Mouse (Mus musculus) liver (tissue): Measurements from ENCODE around the gene Crybb1.
A peak's percentile ranks its signal among the peaks of the same experiment; 100 is the strongest.

Source experiments
- DNase-seq: peaks from one replicate; pipeline ENCODE4 v3.0.0-alpha.2; 2020; ENCODE audit warnings: mixed read lengths

Gene Crybb1

DNA sequence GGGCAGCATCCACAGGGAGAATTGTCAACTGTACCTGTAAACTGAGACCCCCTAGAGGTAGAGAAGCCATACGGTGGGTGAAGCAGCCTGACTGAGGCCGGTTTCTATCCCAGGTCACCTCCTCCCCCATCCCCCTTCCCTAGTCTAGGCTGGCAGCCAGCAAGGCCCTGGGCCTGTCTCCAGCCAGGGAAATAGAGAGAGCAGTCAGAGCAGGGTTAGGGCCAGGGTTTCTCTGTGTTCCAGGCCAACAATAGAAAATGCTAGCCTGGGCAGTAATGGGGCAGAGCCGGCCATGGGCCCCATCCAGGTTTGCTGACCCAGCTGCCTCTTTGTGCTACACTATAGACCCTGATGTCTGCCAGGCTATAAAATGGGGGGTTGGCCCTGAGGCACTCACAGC is at the start of gene Crybb1:
Gene Crybb1 (plus strand): TSS at position 390 of the 400 bp plus-strand sequence.
- DNase-seq = no peak

DNA sequence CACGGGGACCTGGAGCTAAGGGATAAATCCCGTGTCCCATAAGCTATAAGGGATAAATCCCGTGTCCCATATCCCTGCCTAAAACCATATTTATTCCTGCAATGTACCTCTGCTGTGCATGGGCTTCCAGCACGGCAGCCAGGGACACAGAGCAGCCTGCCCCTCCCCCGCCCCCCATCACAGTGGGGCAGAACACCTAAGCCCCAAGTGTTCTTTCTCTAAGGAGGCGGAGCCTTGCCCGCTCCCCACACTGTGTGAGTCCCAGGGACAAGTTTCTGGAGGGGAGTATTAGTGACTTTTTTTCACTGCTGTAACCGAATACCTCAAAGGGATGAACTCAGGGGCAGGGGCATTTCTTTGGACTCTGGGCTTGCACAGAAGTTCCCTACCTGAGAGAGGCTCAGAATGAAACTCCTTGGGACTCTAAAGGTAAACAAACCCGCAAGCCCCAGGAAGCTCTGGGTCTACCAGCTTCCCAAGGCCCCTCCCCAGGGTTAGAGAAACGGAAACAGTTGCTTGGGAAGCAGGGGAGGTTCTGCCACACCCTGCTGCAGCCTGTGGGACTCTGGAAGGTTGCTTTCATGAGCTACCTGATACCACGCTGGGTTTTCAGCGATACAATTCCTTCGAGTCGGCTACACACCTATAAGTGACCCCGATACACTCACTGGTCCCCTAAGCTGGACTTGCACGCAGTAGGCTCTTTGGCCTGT is 48.9 kb upstream of the Crybb1 start:
- no peak for DNase-seq

DNA sequence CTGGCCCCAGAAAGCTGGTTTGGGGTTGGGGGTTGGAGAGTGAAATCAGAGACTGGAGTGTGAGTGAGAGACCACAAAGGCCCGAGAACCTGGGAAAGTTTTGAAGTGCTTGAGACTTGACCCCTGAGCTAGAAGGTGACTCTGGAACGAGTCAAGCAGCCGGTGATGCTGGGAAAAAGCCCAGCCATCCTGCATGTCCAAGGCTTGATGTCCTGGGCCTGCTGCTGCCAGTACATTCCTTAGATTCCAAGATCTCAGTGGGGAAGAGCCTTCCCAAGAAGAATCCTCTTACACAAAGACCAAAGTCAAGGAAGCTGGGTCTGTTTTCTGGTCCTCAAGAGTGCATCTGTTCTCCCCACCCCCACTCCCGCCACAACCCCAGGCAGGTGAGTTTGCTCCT is 47.3 kb upstream of the Crybb1 start:
- DNase-seq = no peak

DNA sequence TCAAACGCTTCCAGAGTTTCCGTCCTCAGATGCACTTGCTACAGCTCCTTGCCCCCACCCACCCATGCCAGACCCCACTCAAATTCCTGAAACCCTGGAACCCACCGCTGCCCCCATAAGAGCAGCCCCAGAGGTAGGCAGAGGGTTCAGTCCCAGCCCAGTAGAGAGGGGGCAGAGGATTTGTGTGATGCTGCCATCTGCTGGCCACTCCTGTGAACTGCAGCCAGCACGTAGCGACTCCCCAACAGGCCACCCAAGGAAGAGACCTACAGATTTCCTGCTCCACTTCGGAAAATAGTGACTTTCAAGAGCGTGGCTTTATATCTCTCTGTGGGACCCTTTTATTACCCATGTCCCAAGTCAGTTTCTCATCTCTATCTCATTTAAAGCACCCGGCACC is 45.5 kb upstream of the Crybb1 start:
- peak; percentile 56 for DNase-seq

DNA sequence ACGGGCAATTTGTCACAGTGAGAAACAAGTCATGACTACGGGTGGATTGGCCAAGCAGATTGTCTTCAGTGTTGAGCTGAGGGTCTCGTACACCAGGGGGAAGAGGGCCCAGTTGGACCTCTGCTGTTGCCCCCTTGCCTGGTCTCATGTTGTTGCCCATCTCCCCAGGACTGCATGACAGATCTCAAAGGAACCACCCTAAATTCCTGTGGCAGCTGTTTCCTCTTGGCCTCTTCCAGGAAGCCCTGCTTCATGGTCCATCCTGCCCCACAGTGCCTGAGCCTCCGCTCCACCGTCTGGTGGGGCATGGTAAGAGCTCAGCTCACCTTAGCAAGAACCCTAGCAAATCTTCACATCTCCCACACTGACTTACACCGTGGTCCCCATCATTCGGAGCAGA is 43.7 kb upstream of the Crybb1 start:
- no peak for DNase-seq

DNA sequence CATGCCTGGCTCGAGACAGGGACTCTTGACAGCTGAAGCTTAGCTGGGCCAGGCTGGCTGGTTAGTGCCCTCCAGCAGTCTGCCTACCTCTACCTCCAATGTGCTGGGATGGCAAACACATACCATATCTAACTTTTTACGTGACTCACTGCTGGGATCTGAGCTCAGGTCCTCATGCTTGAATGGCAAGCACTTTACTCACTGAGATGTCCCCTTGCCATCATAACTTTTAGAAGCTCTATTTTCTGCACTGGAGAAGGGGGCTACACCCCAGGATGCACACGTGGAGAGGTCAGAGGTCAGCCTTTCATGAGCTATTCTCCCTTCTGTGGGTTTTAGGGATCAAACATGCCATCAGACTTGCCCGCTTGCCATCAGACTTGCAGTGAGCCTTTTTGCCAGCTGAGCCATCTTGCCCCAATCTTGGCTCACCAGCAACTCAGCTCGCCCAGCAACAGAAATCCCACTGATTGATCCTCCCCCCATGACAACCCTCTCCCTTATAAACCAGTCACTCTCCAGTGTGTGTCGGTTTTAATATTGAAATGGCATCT is 42.8 kb upstream of the Crybb1 start:
- no peak for DNase-seq

DNA sequence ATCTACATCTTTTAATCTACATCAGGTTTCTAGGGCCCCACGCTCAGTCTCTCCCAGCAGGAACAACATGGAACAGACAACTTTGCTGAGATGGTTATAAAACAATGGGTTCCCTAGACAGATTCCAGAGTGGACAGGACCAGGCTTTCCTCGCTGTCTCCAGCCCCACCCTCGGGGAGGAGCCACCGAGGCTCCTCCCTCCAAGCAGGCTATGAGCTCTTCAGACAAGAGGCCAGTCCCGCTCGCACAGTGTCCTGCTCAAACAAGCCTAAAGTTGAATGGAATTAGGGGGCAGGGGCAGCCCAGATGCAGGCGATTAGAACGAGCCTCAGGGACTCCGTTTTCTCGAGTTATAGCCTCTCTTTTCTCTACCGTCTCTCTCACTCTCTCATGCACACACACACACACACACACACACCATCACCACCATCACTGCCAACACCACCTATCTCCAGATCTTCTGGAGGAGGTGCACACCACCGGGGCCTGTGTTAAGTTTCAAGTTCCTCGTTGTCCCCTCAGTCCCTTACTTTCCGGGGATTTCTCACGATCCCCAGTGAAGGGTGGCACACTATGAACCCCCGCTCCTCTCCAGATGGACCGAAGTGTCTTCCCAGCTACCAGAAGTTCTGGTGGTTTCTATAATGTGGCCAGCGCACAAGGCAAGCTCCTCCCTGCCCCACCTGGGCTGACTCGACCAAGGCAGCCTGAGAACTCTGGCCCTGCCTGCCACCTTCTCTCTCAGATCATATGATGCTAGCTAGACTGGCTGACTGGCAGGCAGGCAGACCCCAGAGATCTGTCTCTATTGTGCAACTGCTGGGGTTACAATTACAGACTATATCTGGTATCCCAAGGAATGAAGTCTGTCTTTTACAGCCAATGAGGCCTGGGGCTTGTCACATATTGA is 42.0 kb upstream of the Crybb1 start:
- DNase-seq = no peak

DNA sequence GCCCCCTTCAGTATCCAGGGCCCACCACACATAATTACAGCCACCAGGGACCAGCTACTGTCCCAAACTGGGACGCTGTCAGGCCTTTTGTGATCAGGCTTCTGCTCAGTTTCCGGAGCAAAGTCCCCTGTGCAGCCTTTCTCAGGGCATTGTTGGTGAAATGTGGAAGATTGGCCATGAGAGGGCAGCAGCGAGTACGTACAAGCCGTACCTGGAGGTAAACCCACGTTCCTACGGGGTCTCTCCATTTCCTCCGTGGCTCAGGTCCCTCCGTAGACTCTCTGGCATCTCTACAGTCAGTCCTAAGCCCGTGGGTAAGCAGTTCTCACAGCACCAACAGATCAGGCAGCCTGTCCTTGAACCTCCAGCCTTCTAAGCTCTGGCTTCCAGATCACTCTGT is 41.2 kb upstream of the Crybb1 start:
- peak; percentile 67 for DNase-seq

DNA sequence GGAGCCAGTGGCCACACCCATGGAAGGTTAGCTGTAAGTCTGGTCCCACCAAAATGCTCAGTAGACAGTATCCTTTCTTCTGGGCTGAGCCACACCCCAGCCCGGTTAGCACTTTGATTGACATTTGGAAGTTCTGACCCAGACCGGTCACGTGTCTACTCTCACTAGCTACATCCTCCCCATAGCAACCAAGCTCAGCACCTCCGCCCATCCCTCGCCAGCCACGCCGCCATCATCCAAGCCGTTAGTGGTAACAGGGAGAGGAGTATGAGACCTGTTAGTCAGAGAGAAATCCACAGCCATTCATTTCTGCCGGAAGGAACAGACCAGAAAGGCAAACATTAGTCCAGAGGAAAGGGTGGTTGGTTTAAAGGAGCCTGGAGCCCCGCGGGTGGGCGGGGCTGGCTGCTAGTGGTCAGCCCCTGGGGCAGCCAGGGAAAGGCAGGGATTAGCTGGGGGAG is 40.3 kb upstream of the Crybb1 start:
- no peak for DNase-seq

DNA sequence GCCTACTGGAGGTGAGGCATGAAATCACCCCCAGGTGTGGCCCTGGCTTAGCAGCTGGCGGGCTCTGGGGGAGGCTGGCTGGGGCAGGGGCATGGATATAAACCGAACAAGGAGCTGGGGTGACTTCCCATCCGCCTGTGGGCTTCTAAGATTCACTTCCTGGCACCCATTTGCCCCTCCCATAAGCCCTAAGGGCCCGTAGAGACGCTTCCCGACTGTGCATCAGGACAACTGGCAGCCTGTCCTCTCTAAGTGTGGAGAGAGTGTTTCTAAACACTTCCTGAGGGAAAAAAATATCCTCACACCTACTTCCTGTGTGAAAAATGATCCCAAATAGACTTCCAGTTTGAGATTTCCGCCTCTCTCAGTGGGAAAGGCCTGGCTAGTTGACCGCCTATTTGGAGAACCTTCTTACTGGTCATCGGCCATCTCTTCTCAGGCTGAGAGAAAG is 39.8 kb upstream of the Crybb1 start:
- no peak for DNase-seq

DNA sequence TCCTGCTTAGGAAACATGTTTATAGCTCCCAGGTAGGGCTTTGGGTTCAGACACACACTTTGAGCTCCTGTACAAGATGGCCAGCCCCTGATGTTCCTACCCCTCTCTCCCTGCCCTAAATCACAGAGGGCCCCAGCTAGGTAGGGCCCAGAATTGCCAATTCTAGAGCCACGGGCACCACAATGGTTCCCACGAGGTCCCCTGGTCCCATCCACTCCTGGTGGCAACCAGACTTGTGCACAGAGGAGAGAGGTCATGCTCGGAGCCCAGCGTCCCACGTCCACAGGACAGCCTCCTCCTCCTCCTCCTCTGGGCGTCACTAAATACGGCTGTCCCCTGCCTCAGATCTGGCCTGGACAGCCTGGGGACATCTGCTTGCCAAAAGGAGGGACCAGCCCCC is 39.3 kb upstream of the Crybb1 start:
- DNase-seq = no peak

DNA sequence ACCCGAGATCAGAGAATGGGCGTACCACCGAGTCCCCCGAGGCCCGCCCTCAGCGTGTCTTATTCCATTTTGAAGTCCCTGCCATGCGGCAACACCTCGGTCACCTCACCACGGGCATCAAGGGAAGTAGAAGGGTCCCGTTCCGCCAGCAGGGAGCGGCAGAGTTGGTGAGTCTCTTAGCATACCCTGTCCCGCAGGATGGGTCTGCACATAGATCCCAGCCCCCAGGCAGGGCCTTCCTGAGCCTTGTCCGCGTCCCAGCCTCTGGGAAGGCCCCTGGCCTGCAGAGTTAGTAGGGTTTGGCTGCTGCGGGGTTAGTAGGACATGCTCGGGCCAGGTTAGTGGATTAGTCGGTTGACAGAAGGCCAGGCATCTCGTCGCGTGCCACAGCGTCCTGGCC is 38.6 kb upstream of the Crybb1 start:
- DNase-seq = no peak

DNA sequence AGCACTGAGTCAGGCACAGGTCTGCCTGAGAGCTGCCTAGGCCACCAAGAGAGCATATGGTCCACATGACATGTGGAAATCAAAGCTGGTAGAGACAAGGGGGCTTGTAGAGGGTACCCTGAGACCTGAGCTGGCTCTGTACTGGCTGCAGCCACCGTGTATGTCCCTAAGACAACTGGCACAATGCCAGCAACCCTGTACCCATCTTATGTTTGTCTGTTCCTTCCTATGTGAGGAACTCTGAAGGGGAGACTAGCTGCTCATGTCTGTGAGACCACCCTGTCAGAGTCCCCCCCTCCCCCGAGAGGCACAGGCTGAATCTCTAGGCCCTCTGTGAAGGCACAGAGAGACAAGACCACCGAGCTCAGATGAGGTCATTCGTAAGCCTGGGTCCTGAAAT is 36.9 kb upstream of the Crybb1 start:
- no peak for DNase-seq

DNA sequence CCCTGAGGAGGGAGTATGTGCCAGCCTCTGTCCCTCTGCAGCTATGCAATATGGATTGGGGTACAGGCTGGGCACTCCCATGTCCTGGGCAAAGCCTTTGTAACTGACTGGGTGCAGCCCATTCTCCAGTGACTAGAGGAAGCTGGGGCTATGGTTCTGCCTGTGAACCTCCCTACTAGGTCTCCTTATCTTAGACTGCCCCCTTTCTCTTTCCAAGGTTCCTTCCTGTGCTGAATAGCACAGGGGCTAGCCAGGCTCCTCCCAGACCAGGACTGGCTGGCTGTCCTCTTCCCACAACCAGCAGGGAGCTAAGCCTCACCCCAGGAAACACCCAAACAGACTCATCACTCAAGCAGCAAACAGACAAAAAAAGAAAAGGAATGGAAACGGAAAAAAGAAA is 36.2 kb upstream of the Crybb1 start:
- DNase-seq = no peak

DNA sequence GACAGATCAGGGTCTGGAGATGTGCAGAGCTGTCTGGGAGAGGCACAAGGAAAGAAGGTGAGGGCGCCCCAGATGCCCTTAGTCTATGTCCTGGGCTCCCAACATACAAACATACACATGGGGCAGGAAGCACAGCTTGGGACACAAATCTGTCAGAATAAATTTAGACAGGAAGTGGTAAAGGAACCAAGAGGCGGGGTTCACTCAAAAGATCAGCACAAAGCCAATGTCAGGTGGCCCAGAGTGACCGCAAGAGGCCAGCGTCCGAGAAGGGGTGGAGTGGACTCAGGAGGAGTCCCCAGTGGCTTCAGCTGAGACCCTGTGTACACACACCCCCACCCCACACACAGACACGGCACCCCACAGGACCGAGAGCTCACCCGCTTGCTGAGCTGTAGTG is 35.4 kb upstream of the Crybb1 start:
- no peak for DNase-seq

DNA sequence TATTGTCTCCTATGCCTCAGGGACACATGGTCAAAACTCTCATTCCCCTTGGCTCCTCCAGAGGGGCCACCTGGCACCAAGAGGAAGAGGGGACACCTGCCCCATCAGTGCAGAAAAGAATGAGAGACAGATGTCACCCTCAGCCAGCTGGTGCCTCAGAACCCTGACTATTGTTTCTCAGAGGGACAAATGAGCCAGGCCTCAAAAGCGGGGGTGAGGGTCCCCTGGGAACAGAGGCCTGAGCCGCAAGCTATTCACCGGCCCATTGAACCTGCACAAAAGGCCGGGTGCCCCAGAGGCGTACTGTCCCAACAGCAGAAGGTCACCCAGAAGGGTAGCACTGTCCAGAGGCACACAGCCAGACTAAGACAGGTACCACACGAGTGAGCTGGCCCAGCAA is 30.0 kb upstream of the Crybb1 start:
- no peak for DNase-seq

DNA sequence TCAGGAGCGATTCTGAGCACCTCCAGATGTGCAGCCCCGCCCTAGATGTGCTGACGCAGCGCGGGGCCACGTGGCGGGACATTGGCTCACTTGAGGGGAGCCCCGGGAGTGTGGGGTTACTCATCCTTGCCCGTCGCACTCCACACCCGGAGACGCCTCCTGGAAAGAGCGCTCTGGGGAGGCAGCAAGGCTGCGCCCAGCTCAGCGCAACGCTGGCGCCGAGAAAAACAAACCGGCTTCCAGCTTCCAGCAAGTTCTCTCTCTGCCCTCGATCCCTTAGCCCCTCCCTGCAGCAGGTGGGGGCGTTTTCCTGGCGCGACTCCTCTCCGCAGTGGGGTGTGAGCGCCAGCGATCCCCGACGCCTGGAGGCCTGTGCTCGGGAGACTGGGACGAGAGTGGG is 28.3 kb upstream of the Crybb1 start:
- DNase-seq = no peak

DNA sequence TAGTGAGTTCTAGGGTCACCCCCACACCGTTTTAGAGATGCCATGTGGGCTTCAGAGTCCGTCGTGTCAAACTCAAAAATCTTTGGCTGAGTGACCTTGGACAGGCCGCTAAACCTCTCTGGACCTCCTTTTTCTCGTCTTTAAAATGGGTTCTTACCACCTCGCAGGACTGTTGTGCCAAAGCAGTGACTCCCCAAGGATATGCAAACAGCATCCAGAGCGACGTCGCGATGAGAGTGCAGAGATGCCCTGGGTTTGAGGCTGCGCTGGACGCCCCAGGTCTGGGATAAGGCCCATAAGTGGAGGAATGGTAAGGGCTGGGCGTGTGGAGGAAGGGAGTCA is 27.7 kb upstream of the Crybb1 start:
- DNase-seq = no peak

DNA sequence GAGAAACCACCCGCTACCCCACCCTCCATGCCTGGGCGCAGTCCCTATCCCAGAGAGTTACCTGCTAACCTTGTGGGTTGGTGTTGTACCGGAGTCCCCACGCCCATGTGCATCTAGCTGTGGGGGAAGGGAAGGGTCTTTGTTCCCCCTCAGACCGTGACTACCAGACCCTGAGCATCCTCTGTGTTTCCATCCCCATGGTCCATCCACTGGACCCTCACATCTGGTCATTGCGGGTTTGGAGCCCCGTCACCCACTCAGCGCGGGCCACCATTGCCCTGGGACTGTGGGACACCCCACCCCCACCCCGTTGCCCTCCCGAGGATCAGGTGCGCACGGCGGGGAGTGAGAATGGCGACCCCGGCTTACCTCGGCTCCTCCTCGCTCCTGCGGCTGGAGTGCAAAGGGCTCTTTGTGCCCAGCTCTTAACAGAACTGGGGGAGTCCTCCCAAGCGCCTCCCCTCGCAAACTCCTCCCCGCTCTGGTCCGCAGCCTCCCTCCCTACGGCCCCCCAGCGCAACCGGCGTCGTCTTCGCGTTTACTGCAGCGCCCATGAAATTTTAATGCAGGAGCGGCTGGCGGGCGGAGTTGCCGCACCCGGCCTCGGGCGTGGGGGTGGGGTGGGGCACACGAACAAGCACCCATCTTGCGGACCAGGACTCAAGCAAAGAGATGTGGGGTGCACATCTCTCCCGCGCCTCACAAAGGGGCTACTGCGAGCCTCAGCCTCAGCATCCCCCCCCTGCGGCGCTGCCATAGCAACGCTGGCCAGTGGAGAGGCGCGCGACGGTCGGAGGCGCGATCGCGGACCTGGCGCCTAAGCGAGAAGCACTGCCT is 27.2 kb upstream of the Crybb1 start:
- DNase-seq = no peak

DNA sequence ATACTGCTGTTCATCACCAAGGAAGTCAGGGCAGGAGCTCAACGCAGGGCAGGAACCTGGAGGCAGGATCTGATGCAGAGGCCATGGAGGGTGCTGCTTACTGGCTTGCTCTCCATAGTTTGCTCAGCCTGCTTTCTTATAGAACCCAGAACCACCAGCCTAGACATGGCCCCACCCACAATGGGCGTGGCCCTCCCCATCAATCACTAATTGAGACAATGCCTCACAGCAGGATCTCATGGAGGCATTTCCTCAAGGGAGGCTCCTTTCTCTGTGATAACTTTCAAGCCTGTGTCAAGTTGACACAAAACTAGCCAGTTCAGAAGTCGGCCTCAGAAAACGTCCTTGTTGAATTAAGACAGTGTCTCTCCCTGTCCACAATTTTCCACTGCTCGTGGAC is 19.8 kb upstream of the Crybb1 start:
- no peak for DNase-seq

DNA sequence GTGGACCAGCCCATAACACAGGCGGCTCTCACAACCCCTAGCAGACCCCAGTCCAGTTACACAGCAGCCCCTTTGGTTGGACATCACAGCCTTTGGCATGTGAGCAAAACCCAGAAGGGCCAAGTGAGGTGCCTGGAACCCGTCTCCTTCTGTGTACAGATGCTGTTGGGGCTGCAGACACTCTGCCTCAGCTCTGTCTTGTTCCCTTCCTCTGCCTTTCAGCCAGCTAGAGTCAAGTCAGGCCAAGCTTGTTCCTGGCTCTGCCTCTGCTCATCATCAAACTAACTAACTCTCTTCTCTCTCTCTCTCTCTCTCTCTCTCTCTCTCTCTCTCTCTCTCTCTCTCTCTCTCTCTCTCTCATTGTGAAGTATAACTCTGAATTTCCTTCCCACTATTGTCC is 19.0 kb upstream of the Crybb1 start:
- DNase-seq = no peak

DNA sequence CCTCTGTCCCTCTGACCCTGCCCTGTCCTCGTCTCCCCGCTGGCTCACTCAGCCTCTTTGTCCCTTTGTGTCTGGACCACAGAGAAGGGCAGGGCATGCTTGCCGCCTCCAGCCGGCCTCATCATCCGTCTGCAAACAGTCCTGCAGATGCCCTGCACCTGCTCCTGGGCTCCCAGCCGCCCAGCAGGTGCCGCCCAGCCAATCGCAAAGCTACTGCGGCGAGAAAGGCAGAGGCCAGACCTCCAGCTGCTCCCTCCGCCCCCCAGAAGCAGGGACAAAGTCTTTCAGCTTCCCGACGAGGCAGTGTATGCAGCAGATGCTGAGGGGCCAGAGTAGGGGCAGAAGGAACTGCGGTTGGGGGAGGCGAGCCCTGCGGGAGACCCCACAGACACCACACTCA is 18.2 kb upstream of the Crybb1 start:
- DNase-seq = no peak
